Mouse (Mus musculus): ENCODE data around the gene Tpcn2. TPM values are rescaled to one million over a fixed set of nuclear protein-coding genes. Genes with fewer than 3 reads are reported as not detected.

Gene Tpcn2
- total RNA-seq, 2 experiments from 2014 or later = 12.9 to 13.0 TPM

DNA sequence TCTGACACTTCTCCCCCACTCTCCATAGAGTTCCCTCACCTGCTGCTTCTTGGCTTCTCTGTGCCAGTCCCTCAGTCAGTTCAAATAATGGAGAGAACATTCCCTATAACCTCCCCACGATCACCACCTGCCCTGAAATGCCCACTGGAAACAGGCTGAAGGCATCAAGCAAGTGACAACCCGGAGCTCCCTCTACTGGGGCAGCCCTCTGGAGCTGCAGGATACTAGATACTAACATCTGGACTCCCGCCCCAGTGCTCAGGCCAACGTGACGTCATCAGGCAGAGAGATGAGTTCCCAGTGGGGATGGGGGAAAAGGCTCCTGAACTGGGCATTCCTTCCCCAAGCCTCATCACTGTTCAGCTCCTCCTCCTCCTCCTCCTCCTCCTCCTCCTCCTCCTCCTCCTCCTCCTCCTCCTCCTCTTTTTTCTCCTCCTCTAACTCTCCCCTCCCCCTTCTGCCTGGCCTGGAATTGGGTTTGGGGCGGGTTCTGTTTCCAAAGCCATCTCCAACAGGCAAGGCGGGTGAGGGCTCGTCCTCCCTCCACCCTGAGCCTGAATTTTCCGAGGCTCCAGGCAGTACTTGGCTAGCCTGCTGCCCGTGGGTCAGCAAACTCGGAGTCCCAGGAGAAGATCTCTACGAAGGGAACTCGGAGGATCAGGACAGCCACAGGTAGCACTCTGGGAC lies 16.7 kb upstream of the Tpcn2 start, which contains the start of gene Mrgprf:
Gene Mrgprf, plus strand, starts transcription at position 508 of the 687 bp plus-strand sequence.
- DNase-seq (ENCODE audit: low spot score in 2 of 2) = peak in 1 of 2 experiments; percentile 24

- DNase-seq (ENCODE audit: low spot score in 2 of 2) = no peak
These were observed 15.9 kb upstream of the Tpcn2 start for GRCm38 (mm10) chr7:145299562-145300320.

DNA sequence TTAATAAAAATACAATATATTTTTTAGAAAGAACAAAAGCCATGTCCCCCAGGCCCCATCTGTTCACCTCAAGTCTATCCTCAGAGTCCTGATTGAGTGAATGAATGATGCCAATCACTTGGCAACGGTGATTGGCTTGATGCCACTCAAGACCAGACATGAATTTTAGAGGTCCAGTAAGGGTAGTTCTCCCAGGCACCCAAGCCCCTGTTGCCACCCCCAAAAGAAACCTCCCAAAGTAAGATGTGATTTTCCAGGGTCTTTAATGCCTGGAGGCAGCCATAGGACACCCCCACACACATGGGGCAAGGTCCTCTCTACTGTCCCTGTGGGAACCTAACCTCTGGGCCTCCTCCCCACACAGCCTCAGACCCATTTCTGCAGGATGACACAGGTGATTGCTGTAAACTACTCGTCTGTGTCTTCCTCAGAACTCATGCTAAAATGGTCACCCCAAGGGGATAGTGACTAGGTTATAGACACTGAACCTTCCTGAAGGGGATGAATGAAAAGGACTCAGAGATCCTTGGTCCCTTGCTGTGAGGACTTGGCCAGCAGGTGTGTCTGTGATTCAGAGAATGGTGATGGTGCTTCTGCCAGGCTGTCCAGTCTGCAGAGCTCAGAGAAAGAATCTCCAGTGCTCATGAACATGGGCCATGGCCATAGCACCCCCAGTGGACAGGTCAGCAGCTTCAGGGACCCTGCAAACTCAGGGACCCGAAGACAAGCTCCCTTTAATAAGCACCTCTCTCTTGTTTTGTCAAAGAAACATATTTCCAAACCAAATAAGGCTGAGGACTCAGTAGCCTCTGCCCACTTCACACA lies 15.1 kb upstream of the Tpcn2 start:
- DNase-seq (ENCODE audit: low spot score in 2 of 2) = no peak

- peak; percentile 16 to 46 for DNase-seq (ENCODE audit: low spot score in 2 of 2)
These were observed 10.0 kb upstream of the Tpcn2 start for GRCm38 (mm10) chr7:145293859-145294258.

DNA sequence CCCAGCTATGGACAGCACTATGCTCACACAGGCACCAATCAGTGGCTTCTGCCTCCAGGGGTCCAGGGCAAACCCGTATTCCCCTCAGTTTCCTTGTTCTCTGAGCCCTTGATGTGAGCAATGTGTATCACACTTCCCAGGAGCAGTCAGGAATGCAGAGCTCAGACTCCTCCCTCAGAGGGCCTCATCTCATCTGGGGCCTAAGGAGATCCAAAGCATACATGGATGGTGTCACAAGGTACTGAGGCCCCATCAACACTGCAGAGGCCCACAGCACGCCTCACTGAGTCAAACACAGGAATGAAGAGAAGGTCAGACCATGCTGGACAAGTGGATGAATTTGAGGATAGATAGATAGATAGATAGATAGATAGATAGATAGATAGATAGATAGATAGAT lies 8.9 kb upstream of the Tpcn2 start:
- no peak for DNase-seq (ENCODE audit: low spot score in 2 of 2)

GRCm38 (mm10) chr7:145291847-145292246 lies 8.0 kb upstream of the Tpcn2 start:
- DNase-seq (ENCODE audit: low spot score in 2 of 2) = no peak

- DNase-seq (ENCODE audit: low spot score in 2 of 2) = no peak
These were observed 5.5 kb upstream of the Tpcn2 start for GRCm38 (mm10) chr7:145289302-145289701.

DNA sequence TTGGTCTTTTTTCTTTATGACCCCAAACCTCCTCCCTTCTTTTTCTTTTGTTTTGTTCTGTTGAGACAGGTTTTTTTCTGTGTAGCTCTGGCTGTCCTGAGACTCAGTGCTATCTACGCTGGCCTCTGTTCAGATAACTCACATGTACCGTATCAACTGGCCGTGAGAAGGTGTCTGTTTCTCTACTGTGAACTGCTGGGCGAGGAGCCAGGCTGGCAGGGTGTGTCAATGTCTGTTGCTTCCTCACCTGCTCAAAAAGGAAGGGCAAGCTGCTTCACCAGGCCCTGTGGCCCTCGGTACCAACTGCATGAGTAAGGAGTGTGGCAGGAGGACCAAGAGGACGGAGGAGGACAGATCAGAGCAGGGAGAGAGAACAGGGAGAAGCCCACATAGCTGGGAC lies 3.6 kb upstream of the Tpcn2 start:
- DNase-seq (ENCODE audit: low spot score in 2 of 2) = no peak

DNA sequence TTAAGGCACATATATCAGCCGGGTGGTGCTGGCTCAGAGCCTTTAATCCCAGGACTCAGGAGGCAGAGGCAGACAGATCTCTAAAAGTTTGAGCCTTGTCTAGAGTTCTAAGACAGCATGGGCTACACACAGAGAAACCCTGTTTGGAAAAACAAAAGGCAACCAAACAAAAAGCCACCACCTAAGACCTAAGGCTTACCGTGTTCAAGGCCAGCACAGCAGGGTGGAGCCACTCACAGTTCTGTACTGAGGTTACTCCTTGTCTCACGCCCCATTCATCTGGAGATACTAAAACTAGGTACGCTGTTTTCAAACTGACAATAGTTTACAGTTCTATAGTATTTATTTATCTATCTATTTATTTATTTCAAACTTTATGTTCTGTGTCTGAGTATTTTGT lies 1.7 kb upstream of the Tpcn2 start:
- DNase-seq (ENCODE audit: low spot score in 2 of 2) = no peak

DNA sequence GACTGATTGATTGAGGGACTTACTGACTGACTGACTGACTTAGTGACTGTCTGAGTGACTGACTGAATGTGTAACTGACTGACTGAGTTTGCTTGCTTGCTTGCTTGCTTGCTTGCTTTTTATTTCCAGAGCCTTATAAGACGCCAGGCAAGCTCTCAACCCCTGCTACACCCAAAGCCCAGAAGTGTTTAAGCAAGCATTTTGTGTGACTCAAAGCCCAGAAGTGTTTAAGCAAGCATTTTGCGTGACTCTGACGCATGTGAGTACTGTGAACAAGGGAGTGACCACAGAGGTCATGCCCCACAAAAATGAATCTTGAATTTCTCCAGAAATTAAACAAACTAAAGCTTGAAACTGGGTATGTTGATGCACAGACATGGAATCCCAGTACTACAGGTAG lies 482 bp upstream of the Tpcn2 start:
- DNase-seq (ENCODE audit: low spot score in 2 of 2) = no peak

- DNase-seq (ENCODE audit: low spot score in 2 of 2) = no peak
These were observed 770 bp downstream of the Tpcn2 start for GRCm38 (mm10) chr7:145283041-145283440.

DNA sequence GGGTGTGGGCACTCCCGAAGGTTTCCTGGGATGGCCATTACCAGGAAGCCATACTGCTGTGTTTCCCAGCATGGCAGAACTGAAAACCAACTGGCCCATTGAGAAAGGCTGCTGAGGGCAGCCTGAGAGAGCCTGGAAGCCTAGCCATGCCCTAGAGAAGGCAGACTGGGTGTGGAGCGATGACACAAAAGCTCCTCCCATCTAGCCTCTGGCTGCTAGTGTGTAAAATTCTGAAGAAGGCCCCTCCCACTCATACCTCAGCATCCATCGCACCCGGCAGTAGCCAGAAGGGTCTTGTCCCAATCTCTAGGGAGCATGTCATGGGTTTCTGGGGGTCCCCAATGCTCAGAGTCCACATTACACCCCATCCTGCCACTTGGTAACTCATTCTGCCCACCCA lies 2.4 kb downstream of the Tpcn2 start:
- no peak for DNase-seq (ENCODE audit: low spot score in 2 of 2)

DNA sequence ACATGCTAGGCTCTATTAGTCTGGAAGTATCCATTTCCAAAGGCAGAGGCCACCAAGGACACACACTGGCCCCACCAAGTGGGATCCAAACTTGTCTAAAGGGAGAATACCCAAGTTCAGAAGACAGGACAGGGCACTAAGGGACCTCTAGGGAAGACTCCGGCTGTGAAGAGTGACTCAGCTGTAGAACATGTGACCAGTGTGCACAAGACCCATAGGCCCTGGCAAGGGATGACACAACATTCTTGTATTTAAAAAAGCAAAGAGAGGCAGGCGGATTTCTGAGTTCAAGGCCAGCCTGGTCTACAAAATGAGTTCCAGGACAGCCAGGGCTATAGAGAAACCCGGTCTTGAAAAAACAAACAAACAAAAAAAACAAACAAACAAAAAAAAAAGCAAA lies 8.3 kb downstream of the Tpcn2 start:
- DNase-seq (ENCODE audit: low spot score in 2 of 2) = no peak

GRCm38 (mm10) chr7:145270955-145271354 lies 12.9 kb downstream of the Tpcn2 start:
- DNase-seq (ENCODE audit: low spot score in 2 of 2) = no peak

DNA sequence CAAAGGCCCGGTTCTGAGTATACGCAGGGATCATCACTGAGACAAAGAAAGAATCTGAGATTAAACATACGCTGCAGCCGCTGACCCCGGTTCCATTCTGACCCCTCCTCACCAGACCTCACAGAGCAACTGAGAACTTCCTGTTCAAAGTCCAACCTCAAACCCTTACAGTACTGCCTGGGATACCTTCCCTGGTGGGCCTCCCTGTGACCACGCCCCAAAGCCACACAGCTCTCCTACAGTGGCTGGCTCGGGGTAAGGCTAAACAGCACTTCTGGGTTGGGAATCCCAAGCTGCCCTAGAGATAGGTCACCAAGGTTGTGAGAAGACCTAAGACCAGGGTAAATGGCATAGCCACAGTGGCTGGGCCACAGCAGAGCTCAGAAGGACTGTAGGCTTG lies 14.9 kb downstream of the Tpcn2 start:
- no peak for DNase-seq (ENCODE audit: low spot score in 2 of 2)

GRCm38 (mm10) chr7:145266011-145266410 lies 17.8 kb downstream of the Tpcn2 start:
- no peak for DNase-seq (ENCODE audit: low spot score in 2 of 2)

DNA sequence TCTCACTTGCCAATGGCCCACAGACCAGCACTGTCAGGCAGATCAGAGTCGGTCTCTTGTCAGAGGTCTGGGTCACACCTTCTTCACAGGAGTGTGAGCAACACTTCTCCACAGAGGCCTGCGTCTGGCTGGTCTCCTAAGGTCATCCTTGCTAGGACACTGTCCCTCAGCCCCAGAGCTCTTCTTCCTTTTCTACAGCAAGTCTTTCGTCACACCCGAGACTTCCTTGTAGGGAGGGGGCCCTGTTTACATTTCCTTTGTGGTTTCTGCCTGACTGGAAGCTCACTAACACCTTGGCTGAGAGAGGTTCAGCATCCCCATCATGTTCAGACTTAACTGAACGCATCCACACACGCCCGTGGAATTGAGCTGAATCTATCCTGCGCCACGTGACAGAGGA lies 19.6 kb downstream of the Tpcn2 start:
- DNase-seq (ENCODE audit: low spot score in 2 of 2) = no peak

GRCm38 (mm10) chr7:145256092-145256491 lies 27.7 kb downstream of the Tpcn2 start:
- no peak for DNase-seq (ENCODE audit: low spot score in 2 of 2)

GRCm38 (mm10) chr7:145253986-145254630 lies 29.7 kb downstream of the Tpcn2 start:
- DNase-seq (ENCODE audit: low spot score in 2 of 2) = no peak

GRCm38 (mm10) chr7:145252715-145253476 lies 30.9 kb downstream of the Tpcn2 start:
- peak; percentile 76 to 84 for DNase-seq (ENCODE audit: low spot score in 2 of 2)
